Mouse (Mus musculus) testis, adult 2 months (tissue): ENCODE measurements at regions not wholly inside any gene's neighbourhood (a gene's known extent, or its start where the extent isn't known, plus 50 kb on each side); places are given as distances from the start of the nearest gene placed in this dataset.

Experiments
- CTCF ChIP-seq: fragments of 200-500 bp; IDR thresholded peaks from 2 replicates; pipeline ENCODE4 v1.5.1; 2012; ENCODE audit warnings: low read depth, mild to moderate bottlenecking, inconsistent platforms, low read length, moderate library complexity; ENCODE audit not compliant: control insufficient read depth, insufficient read depth, insufficient replicate concordance
- POLR2A ChIP-seq: fragments of 200-500 bp; IDR thresholded peaks from 2 replicates; pipeline ENCODE4 v1.6.1; 2012; ENCODE audit warnings: low read depth, mild to moderate bottlenecking, inconsistent platforms, low read length, moderate library complexity; ENCODE audit not compliant: control insufficient read depth

GRCm38 (mm10) chr13:31076541-31076940 lies 102.5 kb downstream of the Gm5447 start:
- TF ChIP-seq POLR2A (no peak), CTCF (no peak)
